Mouse (Mus musculus) brain, embryonic 14.5 days (tissue): ENCODE measurements around the gene Col28a1.

Experiments used
- CTCF ChIP-seq: fragments of 200-500 bp; IDR thresholded peaks from 2 replicates; pipeline ENCODE4 v1.5.1; 2012; ENCODE audit warnings: inconsistent platforms, mild to moderate bottlenecking, moderate library complexity, borderline replicate concordance; ENCODE audit not compliant: insufficient read depth, insufficient read length; ENCODE audit errors: extremely low read depth
- POLR2A ChIP-seq: fragments of 200-500 bp; IDR thresholded peaks from 2 replicates; pipeline ENCODE4 v1.6.1; 2012; ENCODE audit warnings: mild to moderate bottlenecking, inconsistent platforms, borderline replicate concordance; ENCODE audit not compliant: poor library complexity, insufficient read depth, insufficient read length, severe bottlenecking; ENCODE audit errors: extremely low read depth

DNA sequence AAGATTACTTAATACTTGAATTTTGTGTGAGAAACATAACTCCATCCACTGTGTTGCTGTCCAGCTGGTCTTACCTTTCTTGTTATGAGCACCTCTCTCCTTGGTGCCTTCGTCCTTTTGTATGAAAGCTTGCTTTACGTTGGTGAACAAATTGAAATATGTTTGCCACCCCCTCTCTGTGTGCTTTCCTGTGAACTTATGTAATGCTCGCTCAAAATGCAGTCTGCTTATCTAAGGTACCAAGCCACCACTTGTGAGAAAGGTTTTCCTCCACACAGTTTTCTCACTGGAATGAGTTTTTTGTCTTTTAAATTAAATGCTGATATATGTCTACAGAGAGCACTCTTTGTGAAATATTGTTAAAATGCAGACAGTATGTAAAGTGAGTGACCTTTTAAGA is 36.2 kb upstream of the Col28a1 start:
- no peak for TF ChIP-seq POLR2A
- TF ChIP-seq CTCF = no peak
